Mouse (Mus musculus) 3134 (cell line): ENCODE results near the gene Wipi1.

Source experiments
- DNase-seq: peaks from one replicate; pipeline ENCODE4 v3.0.0-alpha.2; 2011; ENCODE audit warnings: low spot score; ENCODE audit not compliant: insufficient read length; ENCODE audit errors: extremely low read depth

Wipi1 gene

GRCm38 (mm10) chr11:109620356-109620755 is 8.6 kb upstream of the Wipi1 start:
- DNase-seq: peak; percentile 47

- peak; percentile 46 for DNase-seq
Measured at GRCm38 (mm10) chr11:109619055-109619454, 7.3 kb upstream of the Wipi1 start.

GRCm38 (mm10) chr11:109616766-109617165 is 5.0 kb upstream of the Wipi1 start:
- no peak for DNase-seq

- no peak for DNase-seq
Measured at GRCm38 (mm10) chr11:109616352-109616751, 4.6 kb upstream of the Wipi1 start.

GRCm38 (mm10) chr11:109615286-109615685 is 3.5 kb upstream of the Wipi1 start:
- DNase-seq: no peak

- no peak for DNase-seq
Measured at GRCm38 (mm10) chr11:109612871-109613529, 1.2 kb upstream of the Wipi1 start.

- no peak for DNase-seq
Measured at GRCm38 (mm10) chr11:109610795-109611302, 918 bp downstream of the Wipi1 start.

- peak; percentile 49 for DNase-seq
Measured at GRCm38 (mm10) chr11:109610046-109610794, 1.5 kb downstream of the Wipi1 start.

GRCm38 (mm10) chr11:109608976-109609625 is 2.7 kb downstream of the Wipi1 start:
- DNase-seq: no peak

- no peak for DNase-seq
Measured at GRCm38 (mm10) chr11:109607600-109607999, 4.2 kb downstream of the Wipi1 start.

- DNase-seq: no peak
Measured at GRCm38 (mm10) chr11:109598778-109599570, 12.8 kb downstream of the Wipi1 start.

GRCm38 (mm10) chr11:109594761-109595160 is 17.0 kb downstream of the Wipi1 start:
- no peak for DNase-seq

- DNase-seq: no peak
Measured at GRCm38 (mm10) chr11:109593200-109593981, 18.4 kb downstream of the Wipi1 start.

GRCm38 (mm10) chr11:109591511-109591910 is 20.3 kb downstream of the Wipi1 start:
- DNase-seq: no peak

- DNase-seq: no peak
Measured at GRCm38 (mm10) chr11:109590012-109590411, 21.8 kb downstream of the Wipi1 start.

GRCm38 (mm10) chr11:109587638-109588374 is 24.0 kb downstream of the Wipi1 start:
- DNase-seq: no peak

GRCm38 (mm10) chr11:109587019-109587418 is 24.7 kb downstream of the Wipi1 start:
- DNase-seq: no peak

GRCm38 (mm10) chr11:109586424-109586823 is 25.3 kb downstream of the Wipi1 start:
- DNase-seq: no peak
